Mouse (Mus musculus) c-Kit-positive CD71-positive TER-119-positive erythroid progenitor cells, embryonic 14.5 days (primary cell): ENCODE data around the gene Olfr373.

Experiments
- DNase-seq: peaks from one replicate; pipeline ENCODE4 v3.0.0-alpha.2; 2013; ENCODE audit warnings: low spot score

Gene Olfr373

DNA sequence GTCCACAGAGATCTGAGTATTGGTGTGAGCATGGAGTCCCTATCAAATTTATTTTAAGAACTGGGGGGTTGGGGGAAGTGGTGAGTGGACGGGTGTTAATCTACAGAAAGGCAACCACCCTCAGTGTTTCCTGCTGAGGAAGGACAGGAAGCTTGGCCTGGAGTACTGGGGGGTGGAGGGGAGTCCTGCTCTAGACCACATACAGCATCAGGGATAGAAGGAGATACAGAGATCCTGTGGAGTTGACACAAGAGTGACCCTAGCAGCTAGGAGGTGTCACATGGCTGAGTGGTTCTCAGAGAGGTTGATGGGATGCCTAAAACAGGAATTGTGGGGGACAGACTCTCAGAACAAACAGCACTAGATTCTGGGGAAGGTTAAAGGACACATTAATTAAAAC lies 50.5 kb downstream of the Olfr373 start:
- DNase-seq, result no peak

DNA sequence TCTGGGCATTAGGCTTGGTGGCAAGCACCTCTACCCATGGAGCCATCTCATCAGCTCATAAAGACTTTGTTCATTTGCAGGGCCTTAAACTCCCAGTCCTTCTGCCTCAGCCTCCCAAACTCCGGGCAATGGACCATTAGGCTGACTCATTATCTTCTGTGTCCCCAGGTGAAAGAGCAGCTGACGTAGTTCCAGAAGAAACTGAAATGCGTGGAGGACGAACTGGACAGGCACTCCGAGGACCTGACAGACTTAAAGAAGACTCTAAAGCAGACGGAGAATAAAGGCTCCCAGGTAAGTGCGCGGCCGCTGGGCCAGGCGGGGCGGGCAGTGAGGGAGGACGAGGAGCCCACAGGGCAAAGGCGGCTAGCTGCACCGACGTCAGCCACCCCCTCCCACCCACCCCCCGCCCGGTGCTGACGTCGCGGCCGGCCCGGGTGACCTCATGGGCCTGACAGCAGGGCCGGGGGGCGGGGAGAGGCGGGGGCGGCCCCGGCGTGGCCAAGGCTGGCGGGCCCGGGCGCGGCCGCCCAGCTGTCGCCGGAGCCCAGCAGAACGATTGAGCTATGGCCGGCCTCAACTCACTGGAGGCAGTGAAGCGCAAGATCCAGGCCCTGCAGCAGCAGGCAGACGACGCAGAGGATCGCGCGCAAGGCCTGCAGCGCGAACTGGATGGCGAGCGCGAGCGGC lies 51.9 kb downstream of the Olfr373 start, which contains the start of gene Tpm4:
TSS of gene Tpm4 (plus strand) at position 220 of the 690 bp plus-strand sequence.
- DNase-seq, result no peak

DNA sequence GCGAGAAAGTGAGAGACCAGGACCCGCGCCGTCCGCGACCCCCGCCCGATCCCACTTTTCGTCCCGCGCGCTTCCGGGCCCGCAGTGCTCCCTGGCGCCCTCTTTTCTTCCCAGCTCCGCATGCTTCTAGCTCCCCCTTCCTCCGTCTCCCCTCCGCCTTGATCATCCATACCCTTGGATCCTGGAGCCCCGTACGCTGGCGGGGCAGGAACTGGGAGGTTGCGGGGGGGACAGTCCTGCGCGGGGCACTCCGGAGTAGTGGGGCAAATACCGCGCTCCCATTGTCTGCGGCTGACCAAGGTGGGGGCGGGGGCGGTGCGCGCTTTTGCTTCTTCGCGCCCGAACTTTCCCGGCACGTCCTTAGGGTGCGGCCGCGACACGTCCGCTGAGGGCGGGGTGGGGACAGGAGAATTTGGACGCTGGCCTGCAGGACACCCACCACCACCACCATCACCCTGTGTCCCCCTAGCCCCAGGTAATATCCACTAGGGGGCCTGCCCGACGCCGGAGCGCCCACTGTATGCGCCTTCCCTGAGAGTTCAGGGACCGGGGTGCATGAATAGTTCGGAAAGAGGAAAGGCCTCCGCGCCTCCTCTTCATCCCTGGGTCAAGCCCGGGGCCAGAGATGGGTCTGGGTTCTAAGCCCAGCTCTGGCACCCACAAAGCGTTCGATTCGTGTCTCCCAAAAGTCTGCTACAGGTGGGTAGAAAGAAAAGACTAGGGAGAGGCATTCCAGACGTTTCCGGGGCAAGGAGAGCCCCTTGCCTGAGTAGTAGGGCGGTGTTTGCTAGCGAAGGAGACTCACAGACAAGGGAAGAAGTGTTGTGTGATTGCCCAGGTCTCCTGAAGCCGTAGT lies 52.7 kb downstream of the Olfr373 start:
- no peak for DNase-seq

DNA sequence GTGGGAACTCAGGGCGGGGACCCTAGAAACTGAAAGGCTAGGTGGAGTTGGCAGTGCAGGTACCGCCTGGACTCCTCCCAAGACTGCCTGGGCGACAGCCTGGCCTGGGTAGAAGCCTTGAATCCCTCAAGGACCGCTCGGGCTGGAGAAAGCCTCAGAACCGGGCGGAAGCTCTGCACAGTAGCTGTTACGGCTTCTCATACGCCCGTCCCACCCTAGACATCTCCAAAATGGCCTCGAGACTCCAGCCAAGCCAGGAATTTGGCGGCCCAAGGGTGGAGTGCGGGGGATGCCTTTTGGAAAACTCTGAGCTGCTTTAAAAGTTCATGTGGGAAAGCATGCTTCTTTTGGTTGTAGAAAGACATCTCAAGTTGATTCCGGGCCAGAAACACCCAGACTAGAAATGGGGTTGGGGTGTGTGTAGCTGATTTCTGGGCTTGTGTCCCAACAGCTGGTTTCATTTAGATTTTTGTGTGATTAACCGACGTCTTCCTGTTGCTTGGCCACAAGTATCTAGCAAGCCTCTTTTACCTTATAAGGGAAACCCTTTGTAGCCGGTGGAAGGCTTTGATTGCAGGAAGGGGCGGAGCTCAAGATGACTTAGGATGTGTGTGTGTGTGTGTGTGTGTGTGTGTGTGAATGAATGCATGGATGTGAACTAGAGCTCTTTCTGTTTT lies 53.5 kb downstream of the Olfr373 start:
- no peak for DNase-seq

DNA sequence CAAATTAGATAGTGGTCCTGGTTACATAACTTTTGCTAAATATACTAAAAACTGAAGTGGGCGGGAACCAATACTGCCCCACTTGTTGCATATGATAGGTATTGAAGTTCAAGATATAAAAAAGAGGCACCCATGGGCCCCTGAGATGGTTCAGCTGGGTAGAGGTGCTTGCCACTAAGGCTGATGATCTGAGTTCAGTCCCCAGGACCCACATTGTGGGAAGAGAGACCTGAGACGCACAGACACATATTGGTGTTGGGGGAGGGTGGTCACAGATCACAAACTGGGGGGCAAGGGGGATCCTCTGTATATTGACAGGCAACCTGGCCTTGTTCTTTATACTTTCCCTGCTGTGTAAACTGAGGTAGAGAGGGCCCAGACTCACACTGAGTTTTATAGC lies 54.5 kb downstream of the Olfr373 start:
- DNase-seq, result no peak

DNA sequence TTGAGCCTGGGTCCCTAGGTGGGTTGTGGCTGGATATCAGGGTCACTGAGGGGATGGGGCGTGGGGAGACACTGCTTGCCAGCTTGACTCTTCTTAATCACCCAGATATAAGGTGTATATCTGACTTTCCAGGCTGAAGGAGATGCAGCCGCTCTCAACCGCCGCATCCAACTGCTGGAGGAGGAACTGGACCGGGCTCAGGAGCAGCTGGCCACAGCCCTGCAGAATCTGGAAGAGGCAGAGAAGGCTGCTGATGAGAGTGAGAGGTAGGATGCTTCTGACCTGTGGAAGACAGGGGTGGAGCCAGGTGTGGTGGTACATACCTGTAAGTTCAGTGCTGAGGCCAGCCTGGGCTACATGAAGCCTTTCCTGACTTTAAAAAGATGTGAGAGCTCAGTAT lies 55.5 kb downstream of the Olfr373 start:
- no peak for DNase-seq

DNA sequence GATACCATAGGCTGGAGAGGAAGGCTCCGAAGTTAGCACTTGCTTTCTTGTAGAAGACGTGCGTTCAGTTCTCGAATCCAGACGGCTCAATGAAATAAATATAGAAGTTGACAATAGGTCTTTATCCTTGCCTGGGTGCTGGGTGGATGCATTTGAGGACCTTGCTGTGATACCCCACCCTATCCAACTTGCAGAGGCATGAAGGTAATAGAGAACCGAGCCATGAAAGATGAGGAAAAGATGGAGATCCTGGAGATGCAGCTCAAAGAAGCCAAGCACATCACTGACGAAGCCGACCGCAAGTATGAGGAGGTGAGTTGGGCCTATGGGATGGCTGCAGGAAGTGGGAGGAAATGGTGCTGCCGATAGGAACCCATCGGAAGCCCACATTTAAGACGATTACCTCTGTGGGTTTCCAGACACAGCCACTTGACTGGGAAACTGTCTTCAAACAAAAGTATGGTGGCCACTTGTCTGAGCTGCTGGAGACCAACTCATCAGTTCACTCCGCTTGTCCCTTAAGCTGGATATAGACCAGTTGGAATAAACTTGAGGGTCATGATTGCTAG lies 60.4 kb downstream of the Olfr373 start:
- DNase-seq, result no peak

DNA sequence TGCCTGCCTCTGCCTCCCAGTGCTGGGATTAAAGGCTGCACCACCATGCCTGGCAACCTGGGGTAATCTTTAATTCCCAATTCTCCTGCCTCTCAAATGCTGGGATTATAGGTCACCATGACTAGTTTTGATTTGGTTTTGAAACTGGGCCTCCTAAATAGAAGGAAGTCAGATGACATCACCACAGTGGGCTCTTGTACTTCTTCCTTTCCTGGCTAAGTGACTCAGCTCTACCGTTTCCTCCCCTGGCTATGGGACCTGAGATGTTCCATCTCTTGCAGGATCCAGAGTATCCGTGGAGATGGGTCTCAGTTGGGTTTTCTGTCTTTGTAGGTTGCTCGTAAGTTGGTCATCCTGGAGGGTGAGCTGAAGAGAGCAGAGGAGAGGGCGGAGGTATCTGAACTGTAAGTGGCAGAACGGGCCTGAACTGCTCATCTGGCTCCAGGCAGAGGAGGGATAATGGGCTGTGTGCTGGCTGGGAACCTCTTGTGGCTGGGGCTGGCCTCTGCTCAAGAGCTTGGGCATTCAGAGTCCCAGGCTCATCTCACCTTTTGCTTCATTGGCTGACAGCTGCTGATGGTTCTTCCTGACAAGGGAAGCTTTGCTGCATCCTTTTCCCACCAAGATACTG lies 61.5 kb downstream of the Olfr373 start:
- no peak for DNase-seq

DNA sequence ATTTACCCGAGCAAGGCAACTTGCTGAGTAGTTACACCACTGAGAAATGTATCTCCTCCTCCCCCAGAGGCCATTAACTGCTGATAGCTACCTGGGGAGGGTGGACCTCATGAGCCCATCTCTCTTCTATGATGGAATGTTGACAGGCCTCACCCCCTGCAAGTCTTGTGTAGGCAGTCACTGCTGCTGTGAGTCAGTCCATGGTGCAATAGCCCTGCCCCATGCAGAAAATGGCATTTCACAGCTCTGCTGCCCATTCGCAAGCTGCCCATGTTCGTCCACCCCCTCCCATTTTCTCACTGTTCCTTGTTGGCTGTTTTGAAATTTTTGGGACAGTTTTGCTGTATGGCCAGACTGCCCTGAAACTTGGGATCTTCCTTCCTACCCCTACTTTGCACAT lies 62.5 kb downstream of the Olfr373 start:
- no peak for DNase-seq

DNA sequence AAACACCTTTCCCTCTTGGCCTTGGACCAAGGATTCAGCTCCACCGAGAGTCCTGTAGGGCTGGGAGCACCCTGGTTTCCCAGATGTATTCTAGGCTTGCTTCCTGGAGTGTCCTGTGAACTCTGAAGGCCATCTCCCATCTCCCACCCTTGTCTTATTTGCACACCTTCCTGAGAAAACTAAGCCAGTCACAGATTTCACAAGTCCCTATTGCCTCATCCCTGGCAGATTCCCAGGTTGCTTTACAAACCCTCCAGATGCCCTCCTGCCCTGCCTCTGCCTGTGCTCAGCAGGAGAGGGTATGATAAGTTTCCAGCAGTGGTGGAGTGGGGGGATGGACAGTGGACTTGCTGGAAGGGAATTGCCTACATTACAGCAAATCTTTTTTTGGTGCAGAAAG lies 63.1 kb downstream of the Olfr373 start:
- no peak for DNase-seq

DNA sequence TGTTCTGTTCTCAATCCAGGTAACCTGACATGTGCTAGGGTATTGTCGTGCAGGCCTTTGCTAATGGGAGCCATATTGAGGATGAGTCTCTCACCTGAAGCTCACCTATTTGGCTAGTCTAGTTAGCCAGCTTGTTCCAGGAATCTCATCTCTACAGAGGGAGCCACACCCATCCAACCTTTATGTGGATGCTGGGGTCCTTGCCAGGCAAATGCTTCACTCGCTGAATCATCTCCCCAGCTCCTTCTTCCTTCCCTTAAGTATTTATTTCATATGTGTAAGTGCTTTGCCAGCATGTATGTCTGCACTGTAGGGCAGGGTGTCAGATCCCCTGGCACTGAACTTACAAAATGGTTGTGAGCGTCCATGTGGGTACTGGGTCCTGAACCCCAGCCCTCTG lies 63.6 kb downstream of the Olfr373 start:
- DNase-seq, result no peak

DNA sequence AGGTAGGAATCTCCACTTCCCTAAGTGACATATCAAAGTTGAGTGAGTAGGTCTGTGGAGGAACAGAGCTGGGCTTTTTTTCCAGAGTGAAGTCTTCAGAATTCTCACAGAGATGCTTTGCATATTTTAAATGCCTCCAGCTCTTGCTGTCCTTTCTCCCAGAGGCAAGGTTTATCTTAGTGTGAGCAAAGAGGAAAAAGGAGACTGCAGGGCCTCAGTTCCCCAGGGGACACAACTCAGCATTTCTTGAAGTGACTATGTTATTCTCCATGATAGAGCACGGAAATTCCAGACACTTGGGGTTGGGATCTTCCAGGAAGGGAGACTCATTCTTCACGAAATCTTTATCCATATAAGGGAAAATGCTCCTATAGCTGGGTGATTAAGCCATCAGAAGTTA lies 64.3 kb downstream of the Olfr373 start:
- no peak for DNase-seq

DNA sequence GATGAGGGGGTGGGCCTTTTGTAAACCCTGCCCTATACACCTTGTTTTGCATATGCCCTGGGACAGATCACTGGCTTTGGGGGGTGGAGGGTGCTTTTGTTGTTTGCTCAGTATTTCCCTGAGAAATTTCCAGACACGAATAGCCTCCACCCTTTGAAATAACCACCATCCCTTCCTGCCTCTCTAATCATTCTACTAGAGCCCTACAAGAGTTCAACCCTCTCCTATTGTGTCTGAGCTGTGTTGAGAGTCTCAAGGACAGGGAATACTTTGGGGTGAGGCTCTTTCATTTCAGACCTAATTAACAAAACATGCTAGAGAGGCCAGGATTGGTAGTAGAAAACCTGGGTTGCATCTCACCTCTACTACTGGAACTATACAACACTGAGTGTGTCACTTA lies 66.1 kb downstream of the Olfr373 start:
- no peak for DNase-seq

DNA sequence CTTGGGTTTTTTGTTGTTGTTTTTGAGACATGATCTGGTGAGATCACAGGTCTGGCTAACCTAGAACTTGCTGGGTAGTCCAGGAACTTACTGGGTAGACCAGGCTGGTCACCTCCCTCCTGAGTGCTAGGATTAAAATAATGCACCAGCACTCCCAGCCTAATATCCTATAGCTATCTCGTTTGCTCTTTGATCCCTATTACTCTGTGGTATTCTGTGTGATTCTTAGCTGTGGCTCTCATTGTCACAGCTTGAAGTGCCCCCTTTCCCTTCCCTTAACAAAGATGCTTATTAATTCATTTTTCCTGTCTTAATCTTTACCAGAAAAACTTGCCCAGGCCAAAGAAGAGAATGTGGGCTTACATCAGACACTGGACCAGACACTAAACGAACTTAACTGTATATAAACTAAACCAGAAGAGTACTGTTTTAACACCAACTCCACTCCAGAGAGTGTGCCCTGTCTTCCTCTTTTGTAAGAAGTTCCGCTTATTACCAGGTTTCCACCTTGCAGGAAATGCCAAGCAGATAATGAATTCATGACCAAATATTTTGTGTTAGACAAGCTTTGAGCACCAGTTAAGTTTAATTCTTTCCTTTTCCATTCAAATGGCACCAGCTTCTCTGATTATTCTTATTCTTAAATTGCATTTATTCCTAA lies 68.6 kb downstream of the Olfr373 start:
- no peak for DNase-seq
